Mouse (Mus musculus): ENCODE results near the gene As3mt. TPM values are rescaled to one million over a fixed set of nuclear protein-coding genes. Genes with fewer than 3 reads are reported as not detected.
"Not testable (repeated sequence)": the region's sequence is repeated elsewhere in the genome, so short reads cannot be mapped to it uniquely, and the experiment has no call there.

As3mt gene
- total RNA-seq, 2 experiments from 2014 or later, result 26.5 to 27.4 TPM

DNA sequence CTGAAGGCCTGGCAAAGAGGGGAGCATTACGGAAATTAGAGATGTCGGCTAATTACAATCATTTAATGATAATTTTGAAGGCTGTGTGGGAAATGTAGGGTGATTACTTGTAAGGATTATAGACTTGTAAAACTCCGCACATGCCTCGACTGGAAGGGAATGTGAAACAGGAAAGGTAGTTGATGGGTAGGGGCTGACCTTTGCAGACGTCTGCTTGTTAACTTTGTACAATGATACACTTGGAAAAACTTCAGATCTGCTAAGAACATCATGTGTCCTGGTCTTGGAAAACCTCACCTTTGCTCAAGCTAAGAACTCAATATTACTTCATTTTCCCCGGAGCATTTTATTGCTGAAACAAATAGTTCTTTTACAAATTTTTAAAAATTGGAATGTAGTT is 64.5 kb downstream of the As3mt start:
- intact Hi-C loops (cut with DNase I), result no loop called here
- no peak for TF ChIP-seq CTCF (IDR thresholded peaks at IDR 0.05)
- DNase-seq (ENCODE audit: extremely low spot score in 1 of 2, low spot score in 2 of 2), result no peak

DNA sequence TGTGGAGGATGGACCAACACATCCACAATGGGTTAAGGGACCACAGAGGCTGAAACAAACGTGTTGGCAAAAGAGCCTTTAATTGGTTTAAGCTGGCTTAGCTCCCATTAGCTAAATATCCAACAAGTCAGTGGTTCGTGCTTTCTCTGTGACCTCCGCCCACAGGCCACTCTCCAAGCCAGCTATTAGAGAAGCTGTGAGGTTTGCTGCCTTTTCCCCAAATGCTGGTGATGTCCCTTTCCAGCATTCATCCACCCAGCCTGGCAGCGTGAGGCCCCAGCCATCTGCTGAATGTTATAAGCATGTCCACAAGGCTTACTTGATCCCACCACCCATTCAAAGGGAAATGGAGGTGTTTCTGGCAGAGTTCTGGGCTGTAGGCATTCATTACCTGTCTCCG is 69.1 kb downstream of the As3mt start:
- no peak for DNase-seq (ENCODE audit: extremely low spot score in 1 of 2, low spot score in 2 of 2)
- intact Hi-C loops (cut with DNase I), result no loop called here
- H3K4me3 ChIP-seq, result no peak overlapping the region
- H3K27ac ChIP-seq, result no peak overlapping the region
- no peak for TF ChIP-seq CTCF (IDR thresholded peaks at IDR 0.05)

More for the DNA sequence above, 64.5 kb downstream of the As3mt start:
- H3K27ac ChIP-seq, result no peak overlapping the region
- no peak overlapping the region for H3K4me3 ChIP-seq

DNA sequence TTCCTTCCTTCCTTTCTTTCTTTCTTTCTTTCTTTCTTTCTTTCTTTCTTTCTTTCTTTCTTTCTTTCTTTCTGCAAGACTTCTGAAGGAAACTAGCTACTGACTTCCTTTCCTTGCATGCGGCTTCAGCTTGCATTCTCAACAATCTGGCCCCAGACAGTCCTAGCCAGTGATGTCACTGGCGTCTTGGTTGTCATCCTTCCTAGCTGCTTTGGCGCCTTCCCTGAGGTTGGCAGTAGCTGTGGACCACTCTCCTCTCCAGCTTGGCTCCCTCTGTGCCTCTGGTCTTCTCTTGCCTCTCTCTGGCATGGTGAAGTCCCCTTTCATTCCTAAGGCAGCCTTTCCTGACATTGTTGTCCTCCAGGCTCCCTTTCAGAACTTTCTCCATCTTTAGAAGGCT is 69.6 kb downstream of the As3mt start:
- no peak for DNase-seq (ENCODE audit: extremely low spot score in 1 of 2, low spot score in 2 of 2)
- no peak overlapping the region for H3K27ac ChIP-seq
- no peak overlapping the region for H3K4me3 ChIP-seq
- TF ChIP-seq CTCF (IDR thresholded peaks at IDR 0.05), result no peak
- intact Hi-C loops (cut with DNase I), result no loop called here

DNA sequence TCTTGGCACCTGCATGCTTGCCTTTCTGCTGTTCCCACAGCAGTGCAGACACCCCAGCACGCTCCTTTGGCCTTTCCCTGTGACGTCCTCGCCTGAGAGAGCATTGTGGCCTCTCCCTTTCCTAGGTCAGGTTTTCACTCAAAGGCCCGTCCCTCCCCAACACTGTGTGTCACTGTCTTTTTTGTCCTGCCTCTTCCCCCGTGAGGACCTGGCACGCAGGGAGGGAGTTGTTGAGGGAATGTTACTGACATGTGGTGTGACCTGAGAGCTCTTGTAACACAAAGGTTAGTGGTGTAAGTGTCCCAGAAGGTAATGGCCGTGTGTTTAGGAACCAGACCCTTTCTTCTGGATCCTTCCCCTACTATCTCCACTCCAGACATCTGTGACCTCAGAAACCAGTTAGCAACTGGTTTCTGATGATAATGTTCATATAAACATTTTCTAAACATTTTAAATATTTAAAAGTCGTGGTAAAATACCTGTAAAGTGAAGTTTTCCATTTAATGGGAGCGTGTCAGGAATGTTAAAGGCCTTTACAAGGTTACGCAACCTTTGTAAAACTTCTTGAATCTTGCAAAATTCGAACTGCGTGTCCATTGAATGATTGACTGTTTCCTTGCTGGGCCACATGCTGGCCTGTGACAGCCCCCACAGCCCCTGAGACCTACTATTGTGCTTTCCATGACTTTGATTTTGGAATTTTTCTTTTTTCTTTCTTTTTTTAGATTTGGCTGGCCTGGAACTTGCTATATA is 70.8 kb downstream of the As3mt start:
- intact Hi-C loops (cut with DNase I), result no loop called here
- no peak overlapping the region for H3K4me3 ChIP-seq
- no peak for DNase-seq (ENCODE audit: extremely low spot score in 1 of 2, low spot score in 2 of 2)
- no peak overlapping the region for H3K27ac ChIP-seq
- TF ChIP-seq CTCF (IDR thresholded peaks at IDR 0.05), result no peak

DNA sequence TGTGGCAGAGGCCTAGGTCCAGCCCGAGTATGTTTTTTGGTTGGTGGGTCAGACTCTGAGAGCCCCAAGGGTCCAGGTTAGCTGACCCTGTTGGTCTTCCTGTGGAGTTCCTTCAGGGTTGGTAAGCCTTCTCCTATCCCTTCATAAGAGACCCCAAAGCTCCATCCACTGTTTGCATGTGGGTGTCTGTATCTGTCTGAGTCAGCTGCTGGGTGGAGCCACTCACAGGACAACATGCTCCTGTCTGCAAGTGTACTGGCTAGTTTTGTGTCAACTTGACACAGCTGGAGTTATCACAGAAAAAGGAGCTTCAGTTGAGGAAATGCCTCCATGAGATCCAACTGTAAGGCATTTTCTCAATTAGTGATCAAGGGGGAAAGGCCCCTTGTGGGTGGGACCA is 71.9 kb downstream of the As3mt start:
- intact Hi-C loops (cut with DNase I); DNase-seq (ENCODE audit: extremely low spot score in 1 of 2, low spot score in 2 of 2); H3K4me3 ChIP-seq; H3K27ac ChIP-seq: not testable (repeated sequence)

DNA sequence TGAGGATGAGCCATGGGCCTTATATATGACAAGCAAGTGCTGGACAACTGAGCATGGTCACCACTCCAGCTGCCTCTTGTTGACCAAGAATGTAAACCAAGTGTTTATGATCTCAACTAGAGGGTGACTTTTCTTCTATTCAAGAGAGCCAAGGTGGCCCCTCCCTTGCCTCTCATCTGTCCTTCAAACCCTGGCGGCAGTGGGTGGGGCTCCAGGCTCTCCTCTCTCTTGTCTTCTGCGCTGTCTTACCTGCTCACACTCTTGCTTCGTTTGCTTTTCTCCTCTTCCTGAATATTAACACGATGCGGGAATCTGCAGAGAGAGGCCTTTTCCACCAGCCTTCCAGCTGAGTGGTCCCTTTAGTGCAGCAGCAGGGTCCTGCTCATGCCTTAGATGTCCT is 76.8 kb downstream of the As3mt start:
- intact Hi-C loops (cut with DNase I), result no loop called here
- Histone ChIP-seq H3K4me3 (no peak overlapping the region), H3K27ac (no peak overlapping the region)
- TF ChIP-seq CTCF (IDR thresholded peaks at IDR 0.05), result no peak
- no peak for DNase-seq (ENCODE audit: extremely low spot score in 1 of 2, low spot score in 2 of 2)

DNA sequence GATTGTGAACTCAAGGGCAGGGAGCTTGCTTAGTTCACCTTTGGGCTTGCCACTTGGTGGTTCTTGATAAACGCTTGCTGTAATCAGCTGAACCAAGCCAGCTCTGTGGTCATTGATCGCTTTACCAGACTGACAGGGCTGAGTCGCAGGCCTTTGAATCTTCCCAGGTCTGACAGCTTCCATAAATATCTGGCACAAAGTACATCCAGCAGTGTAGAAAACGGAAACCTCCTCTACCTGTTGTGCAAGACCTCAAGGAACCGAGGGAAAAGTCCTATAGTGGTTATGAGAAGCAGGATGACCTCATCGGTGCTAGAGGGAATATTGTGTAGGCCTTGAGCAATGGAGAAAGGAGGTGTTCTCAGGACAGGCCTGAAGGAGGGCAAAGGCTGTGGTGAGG is 77.2 kb downstream of the As3mt start:
- intact Hi-C loops (cut with DNase I), result no loop called here
- Histone ChIP-seq H3K4me3 (no peak overlapping the region), H3K27ac (no peak overlapping the region)
- DNase-seq (ENCODE audit: extremely low spot score in 1 of 2, low spot score in 2 of 2), result no peak
- no peak for TF ChIP-seq CTCF (IDR thresholded peaks at IDR 0.05)

DNA sequence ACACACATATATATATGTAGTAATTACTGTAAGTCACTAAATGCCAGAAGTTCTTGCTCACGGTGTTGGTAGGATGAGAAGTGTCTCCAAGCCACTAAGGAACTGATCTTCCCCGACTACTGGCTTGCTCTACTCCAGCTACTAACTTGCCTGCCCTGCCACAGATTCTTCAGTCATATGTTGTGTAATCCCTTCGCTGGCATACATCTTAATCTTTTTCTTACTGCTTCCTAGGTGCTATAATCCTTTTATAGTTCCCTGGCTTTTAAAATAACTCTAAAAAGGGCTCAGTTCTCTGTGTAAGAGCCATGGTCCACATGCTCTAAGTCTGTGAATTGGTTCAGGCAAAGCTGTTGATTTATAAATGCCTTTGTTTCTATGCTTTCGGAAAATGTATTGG is 78.4 kb downstream of the As3mt start:
- no peak for TF ChIP-seq CTCF (IDR thresholded peaks at IDR 0.05)
- Histone ChIP-seq H3K4me3 (no peak overlapping the region), H3K27ac (no peak overlapping the region)
- no peak for DNase-seq (ENCODE audit: extremely low spot score in 1 of 2, low spot score in 2 of 2)
- intact Hi-C loops (cut with DNase I), result no loop called here

DNA sequence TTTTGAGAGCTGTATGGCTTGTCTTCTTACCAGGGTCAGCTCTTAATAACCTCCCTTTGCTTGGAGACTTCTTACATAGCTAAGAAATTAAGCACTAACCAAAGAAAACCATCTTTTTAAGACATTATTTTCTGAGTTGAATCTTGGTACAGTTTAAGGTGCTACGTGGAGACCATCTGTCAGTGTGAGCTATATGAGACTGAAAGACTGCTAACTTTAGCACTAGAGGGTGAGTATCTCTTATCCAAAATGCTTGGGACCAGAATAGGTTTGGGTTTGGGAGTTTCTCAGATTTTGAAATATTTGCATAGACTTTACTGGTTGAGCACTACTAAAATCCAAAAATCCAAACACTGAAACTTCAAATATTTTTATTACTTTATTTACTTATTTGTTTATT is 82.5 kb downstream of the As3mt start:
- TF ChIP-seq CTCF (IDR thresholded peaks at IDR 0.05), result no peak
- no peak for DNase-seq (ENCODE audit: extremely low spot score in 1 of 2, low spot score in 2 of 2)
- Histone ChIP-seq H3K4me3 (no peak overlapping the region), H3K27ac (no peak overlapping the region)
- intact Hi-C loops (cut with DNase I), result loop anchor here (2.0 kb wide), 1 partner anchor 39 kb away; no protein-coding TSS in a partner anchor

Other genes with a start within 250 kb of the As3mt start
- 100 to 1,000 TPM; 114 to 121 TPM for gene Trim8, start 205.8 kb upstream of the As3mt start, total RNA-seq (2021)
- 100 to 1,000 TPM; 120 to 129 TPM for gene Arl3, start 134.3 kb upstream of the As3mt start, total RNA-seq (2021)
- 1 to 10 TPM; 4.6 to 7.4 TPM for gene Sfxn2, start 134.1 kb upstream of the As3mt start, total RNA-seq (2021)
- gene Wbp1l, start 108.4 kb upstream of the As3mt start, total RNA-seq (2021), result 10 to 100 TPM; 36.8 to 42.6 TPM
- not detected for gene Cyp17a1, start 34.3 kb upstream of the As3mt start, total RNA-seq (2021)
- 10 to 100 TPM; 22.0 to 22.3 TPM for gene Borcs7, start 17.6 kb upstream of the As3mt start, total RNA-seq (2021)
- gene Cnnm2, start 54.1 kb downstream of the As3mt start, total RNA-seq (2021), result 10 to 100 TPM; 35.7 to 37.3 TPM

All from left cerebral cortex, adult 2 months (tissue).